Mouse (Mus musculus): ENCODE measurements around the gene Fam207a. TPM values are rescaled to one million over a fixed set of nuclear protein-coding genes. Genes with fewer than 3 reads are reported as not detected.

The Fam207a gene
- polyA plus RNA-seq, 1 experiment from 2014 or later: 24.5 TPM

- Histone ChIP-seq H3K9ac (ENCODE audit: low read length) (no peak overlapping the region), H3K27me3 (ENCODE audit: control insufficient read depth, insufficient read depth, low read length) (no peaks in the 10 kb centered on the region), H3K9me3 (replicated peaks; ENCODE audit: control insufficient read depth, low read length) (no peaks in the 10 kb centered on the region), H3K4me3 (ENCODE audit: low read length) (no peak overlapping the region), H3K4me2 (ENCODE audit: low read depth, low read length) (no peak overlapping the region), H3K27ac (ENCODE audit: low read length) (peak overlapping the region; percentile 51; the same call in 1 of the 2 replicates), H3K36me3 (ENCODE audit: control insufficient read depth, insufficient read depth) (no peaks in the 10 kb centered on the region), H3K4me1 (ENCODE audit: control insufficient read depth, insufficient read depth, low read length) (peaks cover 2% of the 10 kb centered on the region)
- ATAC-seq (replicated peaks; ENCODE audit: extremely low read depth, insufficient read depth, low FRiP score): no peak
- 52% methylated on average over 3 of the region's 3 CpGs for WGBS
Measured at GRCm38 (mm10) chr10:77476907-77477306, 38.7 kb downstream of the Fam207a start.

GRCm38 (mm10) chr10:77472188-77472587, 43.4 kb downstream of the Fam207a start:
- 0 out of 2 replicates have a peak, but pooled peaks have one; percentile 12 for ATAC-seq (replicated peaks; ENCODE audit: extremely low read depth, insufficient read depth, low FRiP score)
- 41% methylated on average over 5 of the region's 5 CpGs for WGBS

GRCm38 (mm10) chr10:77471512-77471911, 44.1 kb downstream of the Fam207a start:
- no peaks in the 10 kb centered on the region for H3K9me3 ChIP-seq (replicated peaks; ENCODE audit: control insufficient read depth, low read length)
- WGBS: 61% methylated on average over 7 of the region's 7 CpGs
- H3K36me3 ChIP-seq (ENCODE audit: control insufficient read depth, insufficient read depth): no peaks in the 10 kb centered on the region
- H3K9ac ChIP-seq (ENCODE audit: low read length): no peak overlapping the region
- no peak overlapping the region for H3K4me3 ChIP-seq (ENCODE audit: low read length)
- no peaks in the 10 kb centered on the region for H3K27me3 ChIP-seq (ENCODE audit: control insufficient read depth, insufficient read depth, low read length)
- H3K4me1 ChIP-seq (ENCODE audit: control insufficient read depth, insufficient read depth, low read length): peaks cover 19% of the 10 kb centered on the region
- no peak overlapping the region for H3K27ac ChIP-seq (ENCODE audit: low read length)
- no peak overlapping the region for H3K4me2 ChIP-seq (ENCODE audit: low read depth, low read length)
- ATAC-seq (replicated peaks; ENCODE audit: extremely low read depth, insufficient read depth, low FRiP score): no peak

More at GRCm38 (mm10) chr10:77472188-77472587, 43.4 kb downstream of the Fam207a start:
- peaks cover 13% of the 10 kb centered on the region for H3K4me1 ChIP-seq (ENCODE audit: control insufficient read depth, insufficient read depth, low read length)
- H3K36me3 ChIP-seq (ENCODE audit: control insufficient read depth, insufficient read depth): no peaks in the 10 kb centered on the region
- no peak overlapping the region for H3K27ac ChIP-seq (ENCODE audit: low read length)
- no peak overlapping the region for H3K4me3 ChIP-seq (ENCODE audit: low read length)
- no peak overlapping the region for H3K9ac ChIP-seq (ENCODE audit: low read length)
- no peaks in the 10 kb centered on the region for H3K9me3 ChIP-seq (replicated peaks; ENCODE audit: control insufficient read depth, low read length)
- no peak overlapping the region for H3K4me2 ChIP-seq (ENCODE audit: low read depth, low read length)
- H3K27me3 ChIP-seq (ENCODE audit: control insufficient read depth, insufficient read depth, low read length): no peaks in the 10 kb centered on the region

GRCm38 (mm10) chr10:77470763-77471162, 44.8 kb downstream of the Fam207a start:
- Histone ChIP-seq H3K4me3 (ENCODE audit: low read length) (no peak overlapping the region), H3K9ac (ENCODE audit: low read length) (no peak overlapping the region), H3K27me3 (ENCODE audit: control insufficient read depth, insufficient read depth, low read length) (no peaks in the 10 kb centered on the region), H3K36me3 (ENCODE audit: control insufficient read depth, insufficient read depth) (no peaks in the 10 kb centered on the region), H3K4me1 (ENCODE audit: control insufficient read depth, insufficient read depth, low read length) (peaks cover 20% of the 10 kb centered on the region), H3K27ac (ENCODE audit: low read length) (no peak overlapping the region), H3K9me3 (replicated peaks; ENCODE audit: control insufficient read depth, low read length) (no peaks in the 10 kb centered on the region), H3K4me2 (ENCODE audit: low read depth, low read length) (no peak overlapping the region)
- WGBS: 75% methylated on average over 3 of the region's 3 CpGs
- ATAC-seq (replicated peaks; ENCODE audit: extremely low read depth, insufficient read depth, low FRiP score): no peak

GRCm38 (mm10) chr10:77468675-77469074, 46.9 kb downstream of the Fam207a start:
- Histone ChIP-seq H3K27me3 (ENCODE audit: control insufficient read depth, insufficient read depth, low read length) (no peaks in the 10 kb centered on the region), H3K36me3 (ENCODE audit: control insufficient read depth, insufficient read depth) (no peaks in the 10 kb centered on the region), H3K9me3 (replicated peaks; ENCODE audit: control insufficient read depth, low read length) (no peaks in the 10 kb centered on the region), H3K27ac (ENCODE audit: low read length) (peak overlapping the region; percentile 61), H3K4me1 (ENCODE audit: control insufficient read depth, insufficient read depth, low read length) (peaks cover 37% of the 10 kb centered on the region), H3K4me2 (ENCODE audit: low read depth, low read length) (no peak overlapping the region), H3K4me3 (ENCODE audit: low read length) (no peak overlapping the region), H3K9ac (ENCODE audit: low read length) (no peak overlapping the region)
- no peak for ATAC-seq (replicated peaks; ENCODE audit: extremely low read depth, insufficient read depth, low FRiP score)
- WGBS: 81% methylated on average over 4 of the region's 4 CpGs

GRCm38 (mm10) chr10:77467407-77467806, 48.2 kb downstream of the Fam207a start:
- peaks cover 42% of the 10 kb centered on the region for H3K4me1 ChIP-seq (ENCODE audit: control insufficient read depth, insufficient read depth, low read length)
- no peaks in the 10 kb centered on the region for H3K9me3 ChIP-seq (replicated peaks; ENCODE audit: control insufficient read depth, low read length)
- no peaks in the 10 kb centered on the region for H3K27me3 ChIP-seq (ENCODE audit: control insufficient read depth, insufficient read depth, low read length)
- no peak overlapping the region for H3K4me2 ChIP-seq (ENCODE audit: low read depth, low read length)
- no peak for ATAC-seq (replicated peaks; ENCODE audit: extremely low read depth, insufficient read depth, low FRiP score)
- H3K36me3 ChIP-seq (ENCODE audit: control insufficient read depth, insufficient read depth): no peaks in the 10 kb centered on the region
- no peak overlapping the region for H3K9ac ChIP-seq (ENCODE audit: low read length)
- WGBS: 50% methylated on average over 6 of the region's 6 CpGs
- H3K4me3 ChIP-seq (ENCODE audit: low read length): no peak overlapping the region
- H3K27ac ChIP-seq (ENCODE audit: low read length): peak overlapping the region; percentile 51

- WGBS: 66% methylated on average over 5 of the region's 5 CpGs
- H3K27me3 ChIP-seq (ENCODE audit: control insufficient read depth, insufficient read depth, low read length): no peaks in the 10 kb centered on the region
- no peak for ATAC-seq (replicated peaks; ENCODE audit: extremely low read depth, insufficient read depth, low FRiP score)
- no peaks in the 10 kb centered on the region for H3K36me3 ChIP-seq (ENCODE audit: control insufficient read depth, insufficient read depth)
- no peak overlapping the region for H3K9ac ChIP-seq (ENCODE audit: low read length)
- H3K4me3 ChIP-seq (ENCODE audit: low read length): no peak overlapping the region
- no peak overlapping the region for H3K27ac ChIP-seq (ENCODE audit: low read length)
- no peaks in the 10 kb centered on the region for H3K9me3 ChIP-seq (replicated peaks; ENCODE audit: control insufficient read depth, low read length)
- H3K4me1 ChIP-seq (ENCODE audit: control insufficient read depth, insufficient read depth, low read length): peaks cover 36% of the 10 kb centered on the region
- H3K4me2 ChIP-seq (ENCODE audit: low read depth, low read length): no peak overlapping the region
Measured at GRCm38 (mm10) chr10:77465902-77466301, 49.7 kb downstream of the Fam207a start.

- peak; percentile 91 for ATAC-seq (replicated peaks; ENCODE audit: extremely low read depth, insufficient read depth, low FRiP score)
- Histone ChIP-seq H3K4me3 (ENCODE audit: low read length) (no peak overlapping the region), H3K9me3 (replicated peaks; ENCODE audit: control insufficient read depth, low read length) (no peaks in the 10 kb centered on the region), H3K9ac (ENCODE audit: low read length) (peak overlapping the region; percentile 48; the same call in 1 of the 2 replicates), H3K36me3 (ENCODE audit: control insufficient read depth, insufficient read depth) (no peaks in the 10 kb centered on the region), H3K27ac (ENCODE audit: low read length) (peak overlapping the region; percentile 95), H3K4me2 (ENCODE audit: low read depth, low read length) (peak overlapping the region; percentile 19; the same call in 1 of the 2 replicates), H3K27me3 (ENCODE audit: control insufficient read depth, insufficient read depth, low read length) (no peaks in the 10 kb centered on the region), H3K4me1 (ENCODE audit: control insufficient read depth, insufficient read depth, low read length) (peaks cover 38% of the 10 kb centered on the region)
- 22% methylated on average over 10 of the region's 10 CpGs for WGBS
Measured at GRCm38 (mm10) chr10:77464181-77464936, 51.2 kb downstream of the Fam207a start.

GRCm38 (mm10) chr10:77461161-77461560, 54.4 kb downstream of the Fam207a start:
- ATAC-seq (replicated peaks; ENCODE audit: extremely low read depth, insufficient read depth, low FRiP score): no peak
- H3K36me3 ChIP-seq (ENCODE audit: control insufficient read depth, insufficient read depth): no peaks in the 10 kb centered on the region
- WGBS: 92% methylated on average over 8 of the region's 8 CpGs
- no peak overlapping the region for H3K4me3 ChIP-seq (ENCODE audit: low read length)
- H3K27ac ChIP-seq (ENCODE audit: low read length): no peak overlapping the region
- H3K27me3 ChIP-seq (ENCODE audit: control insufficient read depth, insufficient read depth, low read length): no peaks in the 10 kb centered on the region
- H3K9me3 ChIP-seq (replicated peaks; ENCODE audit: control insufficient read depth, low read length): no peaks in the 10 kb centered on the region
- no peak overlapping the region for H3K4me2 ChIP-seq (ENCODE audit: low read depth, low read length)
- peaks cover 33% of the 10 kb centered on the region for H3K4me1 ChIP-seq (ENCODE audit: control insufficient read depth, insufficient read depth, low read length)
- no peak overlapping the region for H3K9ac ChIP-seq (ENCODE audit: low read length)

Measured in heart, embryonic 16.5 days (tissue).